Mouse (Mus musculus) megakaryocyte, embryonic 14.5 days (primary cell): ENCODE data around the gene Ttn. TPM values are rescaled to one million over a fixed set of nuclear protein-coding genes. Genes with fewer than 3 reads are reported as not detected.

ENCODE experiments used
- H3K27me3 ChIP-seq: replicated peaks from 2 replicates; pipeline ENCODE3; 2012; ENCODE audit warnings: inconsistent platforms
- H3K36me3 ChIP-seq: replicated peaks from 2 replicates; pipeline ENCODE3; 2012; ENCODE audit warnings: low read length, inconsistent platforms, mixed read lengths
- H3K4me1 ChIP-seq: 2 replicates; pipeline ENCODE4 v1.6.1; 2012; ENCODE audit warnings: inconsistent platforms
- H3K4me3 ChIP-seq: replicated peaks from 2 replicates; pipeline ENCODE3; 2012; ENCODE audit warnings: moderate library complexity, mild to moderate bottlenecking, inconsistent platforms
- H3K9me3 ChIP-seq: 2 replicates; pipeline ENCODE4 v1.6.1; 2012; ENCODE audit warnings: inconsistent platforms
- FLI1 ChIP-seq: IDR thresholded peaks from 2 replicates; pipeline ENCODE4 v1.6.1; 2012; ENCODE audit warnings: low read length, inconsistent platforms, mixed read lengths
- GATA1 ChIP-seq: IDR thresholded peaks from 3 replicates; pipeline ENCODE4 v1.6.1; 2012; ENCODE audit warnings: mixed read lengths, low read length, inconsistent platforms, borderline replicate concordance
- polyA plus RNA-seq: library from polyadenylated mRNA; stranded (reverse); fragments of >175 nt; gene quantifications from 2 replicates; pipeline ENCODE4 v1.2.3, GENCODE M21; 2012; ENCODE audit warnings: low replicate concordance; ENCODE audit not compliant: insufficient read depth

The Ttn gene
- polyA plus RNA-seq, 1 experiment = not detected

DNA sequence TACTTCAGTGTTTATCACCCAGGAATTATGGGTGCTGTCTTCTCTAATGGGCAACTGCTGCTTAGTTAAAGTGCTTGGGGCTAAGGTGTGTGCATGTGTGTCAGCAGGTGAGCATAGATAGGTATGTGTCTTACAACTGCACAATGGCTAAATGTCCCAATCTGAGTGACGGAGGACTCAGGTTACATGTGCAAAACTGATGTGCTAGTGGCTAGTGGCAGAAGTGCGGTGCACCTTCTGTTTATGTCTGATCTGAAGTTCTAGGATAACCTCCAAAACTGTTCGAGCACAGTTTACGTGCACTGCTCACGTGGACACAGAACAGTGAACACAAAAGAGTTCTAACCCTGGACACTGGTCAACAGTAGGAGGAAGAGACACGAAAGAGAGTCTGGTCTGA lies 15.8 kb downstream of the Ttn start:
- TF ChIP-seq FLI1 = no peak
- no peak for TF ChIP-seq GATA1
- Histone ChIP-seq H3K9me3 (no peaks in the 10 kb centered on the region), H3K4me1 (no peaks in the 10 kb centered on the region)

DNA sequence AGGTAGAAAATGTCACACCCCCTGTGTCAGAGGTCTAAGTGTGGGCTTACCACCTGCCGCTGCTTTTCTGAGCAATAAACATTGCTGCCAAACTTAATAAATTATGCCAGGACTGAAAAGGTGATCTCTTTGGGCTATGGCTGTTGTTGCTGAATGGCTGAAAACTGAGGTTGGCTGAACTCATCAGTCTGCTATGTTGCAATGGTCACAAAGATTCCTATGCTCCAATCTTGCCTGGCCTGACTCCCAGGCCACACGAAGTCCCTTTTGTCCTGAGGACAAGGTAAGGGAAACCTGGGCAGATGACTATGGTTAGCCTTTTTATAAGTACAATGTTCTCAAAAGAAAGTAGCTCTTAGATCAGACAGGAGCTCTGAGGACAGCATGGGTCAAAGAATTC lies 16.3 kb downstream of the Ttn start:
- Histone ChIP-seq H3K9me3 (no peaks in the 10 kb centered on the region), H3K36me3 (no peaks in the 10 kb centered on the region), H3K27me3 (no peaks in the 10 kb centered on the region), H3K4me3 (no peak overlapping the region), H3K4me1 (no peaks in the 10 kb centered on the region)
- no peak for TF ChIP-seq FLI1
- no peak for TF ChIP-seq GATA1

More for the DNA sequence above, 15.8 kb downstream of the Ttn start:
- Histone ChIP-seq H3K4me3 (no peak overlapping the region), H3K36me3 (no peaks in the 10 kb centered on the region), H3K27me3 (no peaks in the 10 kb centered on the region)

DNA sequence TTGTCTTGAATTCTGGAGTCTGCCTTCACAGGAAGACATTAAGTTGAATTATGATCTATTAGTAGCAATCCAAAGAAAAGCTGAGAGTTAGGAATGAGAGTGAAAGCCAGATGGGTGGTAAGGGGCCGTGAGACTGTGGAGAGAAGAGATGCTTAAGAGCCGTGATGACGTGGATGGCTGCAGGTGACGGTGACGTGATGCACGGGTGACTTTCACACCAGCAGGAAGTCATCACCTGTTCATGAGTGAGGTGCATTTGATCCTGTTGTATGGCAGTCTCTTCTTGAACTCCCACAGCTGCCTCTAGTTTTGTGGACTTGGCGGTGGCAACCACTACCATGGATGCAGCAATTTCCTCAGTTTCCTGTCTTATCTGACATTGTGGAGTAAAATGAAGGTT lies 16.8 kb downstream of the Ttn start:
- no peaks in the 10 kb centered on the region for H3K36me3 ChIP-seq
- no peaks in the 10 kb centered on the region for H3K9me3 ChIP-seq
- TF ChIP-seq GATA1 (no peak), FLI1 (no peak)
- H3K4me1 ChIP-seq = no peaks in the 10 kb centered on the region
- H3K27me3 ChIP-seq = no peaks in the 10 kb centered on the region
- H3K4me3 ChIP-seq = peak overlapping the region; percentile 59

DNA sequence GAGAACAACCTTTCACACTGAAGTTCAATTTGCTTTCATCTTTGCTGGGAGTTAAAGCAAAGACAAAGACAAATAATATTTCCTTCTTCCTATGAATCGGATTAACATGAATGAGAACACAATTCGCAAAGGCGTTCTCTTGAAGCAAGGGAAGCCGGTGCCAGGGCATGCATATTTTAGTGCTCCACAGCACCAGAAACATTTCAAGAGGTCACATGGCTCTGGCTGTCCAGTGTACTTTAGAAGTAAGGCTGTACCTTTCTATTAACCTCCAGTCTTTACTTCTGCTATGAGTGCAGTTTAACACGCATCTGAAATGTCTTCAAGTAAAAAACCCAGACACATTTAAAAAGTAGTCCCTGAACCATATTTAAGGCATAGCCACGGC lies 20.3 kb downstream of the Ttn start:
- H3K4me3 ChIP-seq = no peak overlapping the region
- H3K36me3 ChIP-seq = no peaks in the 10 kb centered on the region
- TF ChIP-seq GATA1 = no peak
- no peak for TF ChIP-seq FLI1
- H3K27me3 ChIP-seq = no peaks in the 10 kb centered on the region
- no peaks in the 10 kb centered on the region for H3K4me1 ChIP-seq
- H3K9me3 ChIP-seq = no peaks in the 10 kb centered on the region

DNA sequence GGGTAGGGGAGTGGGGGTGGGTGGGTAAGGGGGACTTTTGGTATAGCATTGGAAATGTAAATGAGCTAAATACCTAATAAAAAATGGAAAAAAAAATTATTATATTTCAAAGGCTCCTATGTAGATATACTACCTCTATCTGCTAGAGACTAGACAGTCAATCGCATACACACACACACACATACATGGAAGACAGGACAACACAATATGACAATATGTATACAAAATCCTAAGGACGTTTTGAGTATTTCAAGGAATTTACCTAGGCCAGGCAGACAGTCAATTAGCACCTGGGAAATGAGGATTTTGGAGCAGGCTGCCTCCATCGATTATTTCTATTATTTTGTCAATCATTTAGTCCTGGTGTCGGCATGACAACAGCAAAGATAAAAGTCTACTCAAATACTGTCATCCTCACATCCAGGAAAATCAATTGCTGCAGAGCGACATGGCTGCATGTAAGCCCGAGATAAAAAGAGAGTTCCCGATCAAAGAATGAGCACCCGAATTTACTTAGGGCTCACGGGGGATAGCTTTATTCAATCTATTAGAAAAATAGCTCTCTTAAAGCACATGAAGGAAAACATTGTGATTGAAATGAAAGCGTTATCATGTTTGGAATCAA lies 20.8 kb downstream of the Ttn start:
- no peaks in the 10 kb centered on the region for H3K4me1 ChIP-seq
- no peaks in the 10 kb centered on the region for H3K27me3 ChIP-seq
- no peaks in the 10 kb centered on the region for H3K9me3 ChIP-seq
- no peak for TF ChIP-seq FLI1
- TF ChIP-seq GATA1 = no peak
- no peaks in the 10 kb centered on the region for H3K36me3 ChIP-seq
- H3K4me3 ChIP-seq = no peak overlapping the region

DNA sequence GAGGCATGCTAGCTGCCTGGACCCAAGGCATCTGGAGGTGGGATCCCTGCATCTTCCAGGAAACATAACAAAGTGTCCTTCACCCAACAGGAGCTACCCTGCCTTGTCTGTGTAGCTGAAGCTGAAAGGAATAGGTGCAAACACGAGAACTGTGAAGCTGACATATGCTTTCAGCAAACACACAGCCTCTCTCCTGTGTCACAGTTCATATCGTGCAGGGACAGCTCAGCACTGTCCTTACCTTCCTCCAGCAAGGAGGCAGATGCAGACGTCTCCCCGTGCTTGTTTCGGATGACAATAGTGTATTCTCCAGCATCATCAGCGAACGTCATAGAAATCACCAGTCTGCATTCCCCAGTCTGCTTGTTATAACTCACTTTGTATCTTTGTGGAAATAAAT lies 32.6 kb downstream of the Ttn start:
- TF ChIP-seq FLI1 (no peak), GATA1 (no peak)
- Histone ChIP-seq H3K4me1 (no peaks in the 10 kb centered on the region), H3K36me3 (no peaks in the 10 kb centered on the region), H3K9me3 (peaks cover 49% of the 10 kb centered on the region), H3K4me3 (peak overlapping the region; percentile 44), H3K27me3 (no peaks in the 10 kb centered on the region)

DNA sequence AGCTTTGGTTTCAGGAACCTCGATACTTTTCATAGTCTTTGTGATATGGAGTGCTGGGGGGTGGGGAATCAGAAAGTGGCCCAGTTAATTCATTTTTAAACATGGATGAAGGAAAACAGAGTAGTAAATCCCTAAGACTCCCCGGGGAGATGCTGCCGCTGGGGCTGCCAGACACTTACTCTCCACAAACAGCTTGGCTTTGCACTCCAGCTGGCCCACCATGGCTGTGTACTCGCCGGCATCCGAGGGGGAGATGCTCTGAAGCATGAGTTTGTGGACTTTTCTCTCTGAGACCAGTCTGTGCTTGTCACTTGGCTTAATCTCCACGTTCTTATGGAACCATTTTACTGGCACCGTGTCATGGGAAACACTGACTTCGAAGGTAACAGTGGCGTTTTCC lies 43.8 kb downstream of the Ttn start:
- TF ChIP-seq FLI1 (no peak), GATA1 (no peak)
- H3K27me3 ChIP-seq = no peaks in the 10 kb centered on the region
- no peak overlapping the region for H3K4me3 ChIP-seq

DNA sequence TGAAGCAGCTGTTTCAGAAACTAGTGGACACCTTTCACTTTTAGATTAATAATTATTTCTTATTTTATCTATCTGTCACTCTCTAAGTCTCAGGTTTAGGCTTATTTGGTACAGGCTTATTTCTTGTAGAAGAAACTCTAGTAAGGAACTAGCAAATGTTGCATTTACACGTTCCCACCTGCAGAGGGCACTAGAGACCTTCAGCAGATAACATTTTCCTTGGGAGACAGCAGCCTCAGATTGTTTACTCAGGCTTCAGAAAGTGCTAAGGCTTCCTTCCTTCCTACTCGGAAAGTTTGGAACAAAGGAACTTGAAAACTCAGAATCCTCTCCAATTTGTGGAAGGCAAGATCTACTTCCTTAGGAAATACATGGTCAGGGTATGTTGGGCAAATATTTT lies 52.6 kb downstream of the Ttn start:
- H3K27me3 ChIP-seq = no peaks in the 10 kb centered on the region
- H3K36me3 ChIP-seq = no peaks in the 10 kb centered on the region
- no peaks in the 10 kb centered on the region for H3K4me1 ChIP-seq
- H3K4me3 ChIP-seq = no peak overlapping the region
- TF ChIP-seq GATA1 (no peak), FLI1 (no peak)
- H3K9me3 ChIP-seq = 0 out of 2 replicates have a peak, but pooled peaks cover 3% of the 10 kb centered on the region

More for the DNA sequence above, 43.8 kb downstream of the Ttn start:
- H3K9me3 ChIP-seq = peaks cover 28% of the 10 kb centered on the region
- H3K36me3 ChIP-seq = no peaks in the 10 kb centered on the region
- no peaks in the 10 kb centered on the region for H3K4me1 ChIP-seq

DNA sequence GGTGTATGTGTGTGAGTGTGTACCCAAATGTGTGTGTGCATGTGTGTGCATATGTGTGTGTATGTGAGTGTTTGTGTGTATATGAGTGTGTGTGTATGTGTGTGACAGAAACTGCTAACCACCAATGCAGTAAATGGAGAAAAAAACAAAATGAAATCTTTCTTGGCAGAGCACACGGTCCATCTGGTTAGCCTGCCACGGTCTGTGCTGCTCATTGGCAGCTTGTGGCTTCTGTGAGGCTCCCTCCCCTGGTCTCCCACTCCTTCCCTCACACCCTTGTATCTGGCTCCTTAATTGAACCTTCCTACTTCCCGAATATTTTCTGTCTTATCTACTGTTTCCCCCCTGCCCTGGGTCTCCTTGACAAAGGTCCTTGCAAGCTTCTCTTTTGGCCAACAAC lies 53.5 kb downstream of the Ttn start:
- H3K27me3 ChIP-seq = no peaks in the 10 kb centered on the region
- no peaks in the 10 kb centered on the region for H3K36me3 ChIP-seq
- no peak for TF ChIP-seq GATA1
- no peak for TF ChIP-seq FLI1
- 0 out of 2 replicates have a peak, but pooled peaks cover under 1% of the 10 kb centered on the region for H3K9me3 ChIP-seq
- no peaks in the 10 kb centered on the region for H3K4me1 ChIP-seq
- H3K4me3 ChIP-seq = peak overlapping the region; percentile 38

DNA sequence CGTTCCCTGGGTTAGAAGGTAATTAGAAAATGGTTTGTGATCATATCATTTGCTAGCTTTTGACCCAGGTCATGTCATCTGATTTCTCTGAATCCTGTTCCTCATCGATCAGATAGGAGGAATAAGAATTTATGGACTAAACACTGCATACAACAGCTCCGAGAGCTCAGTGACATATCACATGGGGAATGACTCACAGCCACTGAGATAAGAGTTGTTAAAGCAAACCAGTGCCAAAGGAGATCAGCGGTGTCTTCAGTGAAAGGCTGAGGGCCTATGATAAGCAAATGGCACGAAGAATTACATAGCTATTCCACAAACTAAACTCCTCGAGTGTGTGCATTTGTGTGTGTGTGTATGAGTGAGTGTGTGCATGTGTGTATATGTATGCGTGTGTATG lies 54.0 kb downstream of the Ttn start:
- no peaks in the 10 kb centered on the region for H3K4me1 ChIP-seq
- TF ChIP-seq GATA1 (no peak), FLI1 (no peak)
- H3K4me3 ChIP-seq = peak overlapping the region; percentile 38
- H3K9me3 ChIP-seq = no peaks in the 10 kb centered on the region
- H3K36me3 ChIP-seq = no peaks in the 10 kb centered on the region
- no peaks in the 10 kb centered on the region for H3K27me3 ChIP-seq

DNA sequence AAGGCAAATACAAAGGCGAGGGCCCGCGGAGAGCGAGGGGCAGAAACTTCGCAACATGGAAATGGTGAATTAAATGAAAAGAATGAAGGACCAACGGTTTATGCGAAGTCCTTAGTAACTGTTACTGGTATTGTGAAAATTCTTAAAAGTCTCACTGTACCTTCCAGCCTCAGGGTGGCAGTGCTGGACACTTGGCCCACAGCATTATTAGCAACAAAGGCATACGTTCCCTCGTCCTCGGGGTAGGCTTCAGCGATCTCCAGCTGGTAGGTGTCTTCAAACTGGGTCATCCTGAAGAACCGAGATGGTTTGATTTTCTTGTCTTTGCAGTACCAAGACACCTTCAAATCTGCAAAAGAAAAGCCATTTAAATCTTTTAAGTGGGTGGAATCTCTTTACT lies 55.4 kb downstream of the Ttn start:
- TF ChIP-seq GATA1 (no peak), FLI1 (no peak)
- Histone ChIP-seq H3K36me3 (no peaks in the 10 kb centered on the region), H3K4me3 (no peak overlapping the region), H3K9me3 (no peaks in the 10 kb centered on the region), H3K4me1 (no peaks in the 10 kb centered on the region), H3K27me3 (no peaks in the 10 kb centered on the region)
